Mouse (Mus musculus): ENCODE results near the gene Vps26b. TPM values are rescaled to one million over a fixed set of nuclear protein-coding genes. Genes with fewer than 3 reads are reported as not detected.

Vps26b gene
- 79.7 and 85.7 TPM in 2 replicates for polyA plus RNA-seq (2015; fragmentation: Nextera tagmentation; extraction: Ambion mirVana)

DNA sequence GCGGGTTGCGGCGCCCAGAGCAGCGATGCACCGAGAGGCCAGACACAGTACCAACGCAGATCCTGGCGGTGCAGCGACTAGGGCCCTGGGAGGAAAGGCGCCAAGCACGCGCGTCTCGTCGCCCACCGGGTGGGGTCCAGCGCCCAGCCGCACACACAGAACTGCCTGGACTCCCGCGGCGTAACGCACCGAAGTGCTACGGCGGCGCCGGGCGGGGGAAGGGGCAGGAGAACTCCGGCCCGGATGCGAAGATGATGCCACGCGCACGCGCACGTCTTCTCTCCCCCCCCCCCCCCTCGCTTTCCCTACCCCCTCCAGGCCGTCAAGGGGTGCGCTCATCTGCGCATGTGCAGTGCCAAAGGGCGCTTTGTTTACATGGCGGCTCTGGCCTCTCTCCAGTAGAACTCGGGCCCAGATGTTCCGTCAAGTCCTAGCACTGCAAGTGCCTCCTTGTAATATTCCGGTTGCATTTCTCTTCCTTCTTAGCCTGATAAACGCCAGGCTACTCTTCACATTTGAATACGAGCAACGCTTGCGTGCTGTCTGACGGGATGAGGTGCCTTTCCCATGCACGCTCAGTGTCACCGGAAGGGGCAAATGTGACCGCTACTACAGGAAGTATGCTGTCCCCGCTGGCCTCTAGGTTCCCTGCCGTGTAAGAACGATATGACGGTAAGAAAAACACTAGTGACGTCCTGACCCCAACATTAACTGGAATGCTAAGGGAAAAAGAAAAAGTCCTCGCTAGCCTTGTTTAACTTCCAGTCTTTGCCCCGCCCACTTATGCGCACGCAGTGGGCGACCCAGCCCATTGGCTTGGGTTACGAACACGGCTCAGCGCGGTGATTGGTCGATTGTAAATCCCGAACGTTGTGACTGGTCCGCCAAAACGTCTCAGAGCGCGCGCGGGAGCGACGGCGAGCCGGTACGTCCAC, at the start of gene Vps26b, which contains the start of gene Ncapd3:
Gene Vps26b (minus strand): TSS at position 238 of the 935 bp plus-strand sequence.
Gene Ncapd3 (plus strand): TSS at position 348 of the 935 bp plus-strand sequence.
- Histone ChIP-seq H3K27me3 (replicated peaks; ENCODE audit: control insufficient read depth, insufficient read depth, low read length) (no peaks in the 10 kb centered on the region), H3K9ac (ENCODE audit: low read depth, low read length) (peak within 1 kb of the TSS; percentile 98), H3K4me2 (ENCODE audit: low read length) (peak within 1 kb of the TSS; percentile 84), H3K4me3 (ENCODE audit: low read length) (peak within 1 kb of the TSS; percentile 99), H3K27ac (ENCODE audit: low read depth, low read length) (peak within 1 kb of the TSS; percentile 94), H3K36me3 (ENCODE audit: control insufficient read depth, insufficient read depth, low read length) (no peaks in the 10 kb centered on the region), H3K4me1 (ENCODE audit: control insufficient read depth, insufficient read depth, low read depth, low read length) (peaks cover 34% of the 10 kb centered on the region), H3K9me3 (ENCODE audit: control insufficient read depth, low read length) (no peaks in the 10 kb centered on the region)
- peak; percentile 95 for ATAC-seq
- WGBS: under 1% methylated on average over 60 of the region's 80 CpGs

DNA sequence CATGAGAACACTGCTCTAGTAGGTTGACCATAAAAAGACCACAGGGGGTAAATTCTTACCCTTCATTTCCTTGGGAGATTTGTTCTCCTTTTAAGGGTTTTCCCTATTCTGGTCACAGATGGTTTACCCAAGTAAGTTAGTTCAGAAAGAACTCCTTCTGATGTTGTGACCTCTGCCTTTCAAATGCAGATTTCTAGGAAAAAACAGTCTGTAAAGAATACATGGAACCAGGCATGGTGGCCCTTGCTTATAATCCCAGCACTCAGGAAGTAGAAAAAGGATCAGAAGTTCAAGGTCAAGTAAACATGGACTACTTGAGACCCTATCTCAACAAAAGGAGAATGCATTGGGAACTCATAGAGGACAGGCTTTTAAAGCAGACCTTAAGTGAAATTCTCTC, 45.9 kb upstream of the Vps26b start:
- H3K4me2 ChIP-seq (ENCODE audit: low read length): no peak overlapping the region
- no peak for ATAC-seq
- H3K27me3 ChIP-seq (replicated peaks; ENCODE audit: control insufficient read depth, insufficient read depth, low read length): no peaks in the 10 kb centered on the region
- no peak overlapping the region for H3K27ac ChIP-seq (ENCODE audit: low read depth, low read length)
- H3K36me3 ChIP-seq (ENCODE audit: control insufficient read depth, insufficient read depth, low read length): peaks cover 18% of the 10 kb centered on the region
- no peaks in the 10 kb centered on the region for H3K9me3 ChIP-seq (ENCODE audit: control insufficient read depth, low read length)
- no peak overlapping the region for H3K9ac ChIP-seq (ENCODE audit: low read depth, low read length)
- no peaks in the 10 kb centered on the region for H3K4me1 ChIP-seq (ENCODE audit: control insufficient read depth, insufficient read depth, low read depth, low read length)
- no peak overlapping the region for H3K4me3 ChIP-seq (ENCODE audit: low read length)

GRCm38 (mm10) chr9:27074677-27075076, 44.8 kb upstream of the Vps26b start:
- ATAC-seq: no peak
- H3K4me1 ChIP-seq (ENCODE audit: control insufficient read depth, insufficient read depth, low read depth, low read length): no peaks in the 10 kb centered on the region
- H3K27ac ChIP-seq (ENCODE audit: low read depth, low read length): no peak overlapping the region
- H3K27me3 ChIP-seq (replicated peaks; ENCODE audit: control insufficient read depth, insufficient read depth, low read length): no peaks in the 10 kb centered on the region
- WGBS: 86% methylated on average over 1 of the region's 1 CpGs
- peaks cover 29% of the 10 kb centered on the region for H3K36me3 ChIP-seq (ENCODE audit: control insufficient read depth, insufficient read depth, low read length)
- H3K9me3 ChIP-seq (ENCODE audit: control insufficient read depth, low read length): no peaks in the 10 kb centered on the region
- no peak overlapping the region for H3K4me2 ChIP-seq (ENCODE audit: low read length)
- no peak overlapping the region for H3K4me3 ChIP-seq (ENCODE audit: low read length)
- H3K9ac ChIP-seq (ENCODE audit: low read depth, low read length): no peak overlapping the region

DNA sequence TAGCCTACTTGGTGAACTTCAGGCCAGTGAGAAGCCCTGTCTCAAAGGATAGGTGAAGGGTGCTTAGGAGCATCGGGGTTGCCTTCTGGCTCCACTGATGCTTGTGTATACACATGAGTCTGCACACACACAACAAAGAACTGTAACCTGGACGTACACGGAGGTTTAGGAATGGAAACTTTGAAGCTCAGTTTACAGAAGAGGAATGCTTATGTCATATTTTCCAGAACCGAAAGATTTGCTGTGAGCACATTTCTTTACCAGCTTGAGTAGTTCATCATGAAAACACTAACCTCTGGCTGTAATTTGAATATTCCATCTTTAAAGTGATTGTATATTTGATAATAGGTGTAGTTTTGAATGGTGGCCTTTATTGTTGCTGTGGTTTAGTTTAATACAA, 41.0 kb upstream of the Vps26b start:
- Histone ChIP-seq H3K4me2 (ENCODE audit: low read length) (no peak overlapping the region), H3K36me3 (ENCODE audit: control insufficient read depth, insufficient read depth, low read length) (peaks cover 39% of the 10 kb centered on the region), H3K9me3 (ENCODE audit: control insufficient read depth, low read length) (no peaks in the 10 kb centered on the region), H3K4me3 (ENCODE audit: low read length) (no peak overlapping the region), H3K4me1 (ENCODE audit: control insufficient read depth, insufficient read depth, low read depth, low read length) (no peaks in the 10 kb centered on the region), H3K27me3 (replicated peaks; ENCODE audit: control insufficient read depth, insufficient read depth, low read length) (no peaks in the 10 kb centered on the region), H3K27ac (ENCODE audit: low read depth, low read length) (no peak overlapping the region), H3K9ac (ENCODE audit: low read depth, low read length) (no peak overlapping the region)
- WGBS: 97% methylated on average over 4 of the region's 4 CpGs
- no peak for ATAC-seq

DNA sequence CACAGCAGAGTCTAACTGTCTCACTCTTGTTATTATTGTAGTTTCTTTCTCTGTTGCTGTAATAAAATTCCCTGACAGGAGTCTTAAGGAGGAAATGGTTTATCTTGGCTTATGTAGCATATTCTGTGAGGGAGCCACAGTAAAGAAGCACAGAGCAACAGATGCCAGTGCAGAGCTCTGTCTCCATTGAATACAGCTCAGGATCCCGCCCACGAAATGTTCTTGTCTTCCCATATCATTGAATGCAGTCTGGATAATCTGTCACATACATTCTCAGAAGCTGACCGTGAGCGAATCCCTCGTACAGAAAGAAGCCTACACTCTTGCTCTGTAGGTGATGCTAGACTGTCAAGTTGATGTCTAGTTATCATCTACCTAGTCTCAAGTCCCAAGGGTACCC, 28.5 kb upstream of the Vps26b start:
- no peak overlapping the region for H3K4me3 ChIP-seq (ENCODE audit: low read length)
- WGBS: 94% methylated on average over 5 of the region's 5 CpGs
- no peak overlapping the region for H3K4me2 ChIP-seq (ENCODE audit: low read length)
- no peak overlapping the region for H3K9ac ChIP-seq (ENCODE audit: low read depth, low read length)
- peaks cover 11% of the 10 kb centered on the region; the same call in 1 of the 2 replicates for H3K36me3 ChIP-seq (ENCODE audit: control insufficient read depth, insufficient read depth, low read length)
- H3K4me1 ChIP-seq (ENCODE audit: control insufficient read depth, insufficient read depth, low read depth, low read length): no peaks in the 10 kb centered on the region
- ATAC-seq: no peak
- no peaks in the 10 kb centered on the region for H3K9me3 ChIP-seq (ENCODE audit: control insufficient read depth, low read length)
- no peak overlapping the region for H3K27ac ChIP-seq (ENCODE audit: low read depth, low read length)
- no peaks in the 10 kb centered on the region for H3K27me3 ChIP-seq (replicated peaks; ENCODE audit: control insufficient read depth, insufficient read depth, low read length)

DNA sequence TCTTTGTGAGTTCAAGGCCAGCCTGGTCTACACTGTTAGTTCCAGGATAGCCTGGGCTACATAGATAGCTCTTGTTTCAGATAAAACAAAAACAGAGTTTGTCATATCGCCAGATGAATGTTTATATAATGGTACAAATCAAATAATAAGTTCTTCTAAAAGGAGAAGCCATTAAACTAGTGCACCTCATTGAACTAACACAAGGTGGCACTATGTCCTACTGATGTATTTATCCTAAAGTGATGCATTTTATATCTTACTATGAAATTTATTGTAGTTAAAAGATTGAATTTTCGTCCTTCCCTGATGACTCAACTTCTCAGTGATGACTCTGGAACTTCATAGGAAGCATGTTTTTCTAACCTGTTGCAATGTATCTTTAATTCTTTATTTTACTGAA, 19.6 kb upstream of the Vps26b start:
- no peak overlapping the region for H3K9ac ChIP-seq (ENCODE audit: low read depth, low read length)
- no peaks in the 10 kb centered on the region for H3K4me1 ChIP-seq (ENCODE audit: control insufficient read depth, insufficient read depth, low read depth, low read length)
- H3K4me2 ChIP-seq (ENCODE audit: low read length): no peak overlapping the region
- H3K27me3 ChIP-seq (replicated peaks; ENCODE audit: control insufficient read depth, insufficient read depth, low read length): no peaks in the 10 kb centered on the region
- 94% methylated on average over 2 of the region's 2 CpGs for whole genome bisulfite sequencing
- peaks cover 29% of the 10 kb centered on the region for H3K36me3 ChIP-seq (ENCODE audit: control insufficient read depth, insufficient read depth, low read length)
- H3K27ac ChIP-seq (ENCODE audit: low read depth, low read length): no peak overlapping the region
- no peak for ATAC-seq
- no peaks in the 10 kb centered on the region for H3K9me3 ChIP-seq (ENCODE audit: control insufficient read depth, low read length)
- H3K4me3 ChIP-seq (ENCODE audit: low read length): no peak overlapping the region

- no peaks in the 10 kb centered on the region for H3K27me3 ChIP-seq (replicated peaks; ENCODE audit: control insufficient read depth, insufficient read depth, low read length)
- H3K9me3 ChIP-seq (ENCODE audit: control insufficient read depth, low read length): no peaks in the 10 kb centered on the region
- WGBS: 93% methylated on average over 5 of the region's 5 CpGs
- no peak overlapping the region for H3K4me3 ChIP-seq (ENCODE audit: low read length)
- H3K4me1 ChIP-seq (ENCODE audit: control insufficient read depth, insufficient read depth, low read depth, low read length): no peaks in the 10 kb centered on the region
- H3K27ac ChIP-seq (ENCODE audit: low read depth, low read length): no peak overlapping the region
- no peak for ATAC-seq
- no peak overlapping the region for H3K9ac ChIP-seq (ENCODE audit: low read depth, low read length)
- no peak overlapping the region for H3K4me2 ChIP-seq (ENCODE audit: low read length)
- H3K36me3 ChIP-seq (ENCODE audit: control insufficient read depth, insufficient read depth, low read length): peaks cover 36% of the 10 kb centered on the region
These were observed 14.0 kb upstream of the Vps26b start for GRCm38 (mm10) chr9:27043892-27044291.

DNA sequence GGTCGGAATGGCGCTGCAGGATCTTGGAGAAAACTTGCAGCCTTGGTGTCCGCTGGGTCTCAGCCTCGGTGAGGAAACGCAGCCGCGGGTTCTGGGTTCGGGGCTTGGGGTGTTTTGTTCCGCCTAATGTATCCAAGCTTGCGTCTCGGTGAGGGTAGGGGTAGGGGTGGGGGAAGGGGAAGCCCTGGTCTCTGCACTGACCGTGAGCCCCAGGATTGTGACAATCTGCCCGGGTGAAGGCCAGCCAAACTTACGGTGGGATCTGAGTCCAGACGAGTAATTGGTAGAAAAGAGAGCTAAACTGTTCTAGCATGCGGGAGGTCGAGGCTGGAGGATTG, 867 bp upstream of the Vps26b start:
- 1% methylated on average over 17 of the region's 17 CpGs for WGBS
- Histone ChIP-seq H3K4me1 (ENCODE audit: control insufficient read depth, insufficient read depth, low read depth, low read length) (peaks cover 34% of the 10 kb centered on the region), H3K9me3 (ENCODE audit: control insufficient read depth, low read length) (no peaks in the 10 kb centered on the region), H3K27me3 (replicated peaks; ENCODE audit: control insufficient read depth, insufficient read depth, low read length) (no peaks in the 10 kb centered on the region), H3K27ac (ENCODE audit: low read depth, low read length) (peak overlapping the region; percentile 94; the same call in 1 of the 2 replicates), H3K4me2 (ENCODE audit: low read length) (peak overlapping the region; percentile 84), H3K9ac (ENCODE audit: low read depth, low read length) (peak overlapping the region; percentile 66), H3K4me3 (ENCODE audit: low read length) (peak overlapping the region; percentile 99), H3K36me3 (ENCODE audit: control insufficient read depth, insufficient read depth, low read length) (no peaks in the 10 kb centered on the region)
- ATAC-seq: peak; percentile 51; the same call in 1 of the 2 replicates

DNA sequence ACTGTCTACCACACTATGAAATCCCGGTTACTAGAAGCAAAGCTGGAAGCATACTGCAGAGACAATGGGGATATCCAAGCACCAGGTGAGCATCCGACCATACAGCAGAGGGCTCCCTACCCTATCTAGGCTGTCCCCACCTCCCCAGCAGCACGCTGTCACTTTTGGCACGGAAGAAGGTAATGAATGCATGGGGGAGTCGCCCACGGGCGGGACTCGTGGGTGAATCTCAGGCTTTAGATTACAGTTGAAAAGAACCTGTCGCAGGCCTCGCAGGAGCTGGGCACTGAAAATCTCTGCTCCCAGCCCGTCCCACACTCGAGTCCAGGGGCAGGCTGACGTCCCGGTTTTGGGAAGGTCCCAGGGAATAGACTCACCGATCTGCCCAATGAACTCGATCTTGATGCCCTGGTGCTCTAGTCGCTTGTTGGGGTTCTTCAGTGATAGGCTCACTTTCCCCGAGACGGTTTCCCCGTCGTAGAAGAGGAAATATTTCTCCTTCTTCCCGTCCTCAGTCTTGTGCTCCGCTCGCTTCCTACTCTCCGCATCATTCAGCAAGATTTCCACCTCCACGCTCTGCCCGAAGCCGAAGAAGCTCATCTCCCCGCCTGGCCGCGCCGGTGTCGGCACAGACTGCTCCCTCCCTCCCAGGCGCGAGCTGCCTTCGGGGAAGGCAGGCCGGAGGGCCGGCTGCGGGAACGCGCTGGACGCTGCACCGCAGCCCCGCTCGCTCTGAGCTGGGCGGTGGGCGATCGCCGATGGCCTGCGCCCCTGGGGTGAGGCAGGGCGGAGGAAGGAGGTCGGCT, 640 bp downstream of the Vps26b start:
- H3K4me2 ChIP-seq (ENCODE audit: low read length): peak overlapping the region; percentile 74
- no peaks in the 10 kb centered on the region for H3K36me3 ChIP-seq (ENCODE audit: control insufficient read depth, insufficient read depth, low read length)
- peaks cover 34% of the 10 kb centered on the region for H3K4me1 ChIP-seq (ENCODE audit: control insufficient read depth, insufficient read depth, low read depth, low read length)
- under 1% methylated on average over 41 of the region's 52 CpGs for WGBS
- peak overlapping the region; percentile 98 for H3K9ac ChIP-seq (ENCODE audit: low read depth, low read length)
- no peaks in the 10 kb centered on the region for H3K9me3 ChIP-seq (ENCODE audit: control insufficient read depth, low read length)
- ATAC-seq: peak; percentile 54
- H3K4me3 ChIP-seq (ENCODE audit: low read length): peak overlapping the region; percentile 99
- no peaks in the 10 kb centered on the region for H3K27me3 ChIP-seq (replicated peaks; ENCODE audit: control insufficient read depth, insufficient read depth, low read length)
- H3K27ac ChIP-seq (ENCODE audit: low read depth, low read length): peak overlapping the region; percentile 94
